Mouse (Mus musculus) T-helper 2 cell (primary cell): ENCODE data around the gene Ep300.

Experiments used
- in situ Hi-C: fragments of 300-600 bp; cut with MboI, MseI; formaldehyde crosslinking; loops from one replicate; pipeline ENCODE4 v1.15.1; 2025; ENCODE audit warnings: high pct_unique_total_duplicates

Ep300 gene

GRCm38 (mm10) chr15:81584913-81585745, at the start of gene Ep300:
Gene Ep300 (plus strand): TSS chr15:81585351.
- in situ Hi-C loops = loop anchor here (5.0 kb wide), 1 partner anchor 118 kb away; the partner anchor contains the start of gene Rbx1

DNA sequence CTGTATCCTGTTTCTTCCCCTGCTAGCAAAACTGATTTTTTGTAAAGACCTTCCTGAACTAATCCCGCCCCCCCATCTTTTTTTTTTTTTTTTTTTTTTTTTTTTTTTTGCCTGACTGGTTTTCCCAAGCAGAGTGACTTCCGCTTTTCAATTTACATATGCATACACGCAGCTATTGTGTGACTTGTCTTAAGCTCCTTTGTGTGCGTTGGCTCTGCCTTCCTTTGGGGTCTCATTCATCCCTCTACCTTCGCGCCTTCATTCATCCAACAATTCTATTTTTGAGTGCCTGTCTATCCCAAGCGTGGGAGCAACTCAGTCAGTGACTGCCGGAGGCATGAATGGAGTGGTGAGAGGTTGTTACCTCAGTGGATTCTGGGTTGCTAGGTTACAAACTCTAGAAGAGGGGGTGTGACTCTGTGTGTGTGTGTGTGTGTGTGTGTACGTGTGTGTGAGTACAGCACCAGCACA, 49.2 kb upstream of the Ep300 start:
- in situ Hi-C loops = no loop called here

DNA sequence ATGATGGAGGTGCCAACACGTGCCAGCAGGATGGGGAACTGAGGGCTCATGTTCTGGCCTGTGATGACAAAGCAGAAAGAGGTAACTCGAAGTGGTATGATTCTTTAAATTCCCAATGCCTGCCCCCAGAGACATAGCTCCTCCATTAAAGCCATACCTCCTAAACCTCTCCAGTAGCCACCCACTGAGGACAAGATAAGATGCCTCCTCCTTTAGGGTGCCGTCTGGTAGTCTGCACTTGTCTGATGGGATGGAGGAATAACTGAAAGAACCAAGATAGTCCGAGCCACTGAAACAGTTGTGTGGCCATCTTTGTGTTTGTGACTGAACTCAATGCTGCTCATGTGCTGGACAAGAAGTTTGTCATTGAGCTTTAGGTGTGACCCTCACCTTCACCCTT, 47.0 kb upstream of the Ep300 start:
- in situ Hi-C loops = no loop called here

DNA sequence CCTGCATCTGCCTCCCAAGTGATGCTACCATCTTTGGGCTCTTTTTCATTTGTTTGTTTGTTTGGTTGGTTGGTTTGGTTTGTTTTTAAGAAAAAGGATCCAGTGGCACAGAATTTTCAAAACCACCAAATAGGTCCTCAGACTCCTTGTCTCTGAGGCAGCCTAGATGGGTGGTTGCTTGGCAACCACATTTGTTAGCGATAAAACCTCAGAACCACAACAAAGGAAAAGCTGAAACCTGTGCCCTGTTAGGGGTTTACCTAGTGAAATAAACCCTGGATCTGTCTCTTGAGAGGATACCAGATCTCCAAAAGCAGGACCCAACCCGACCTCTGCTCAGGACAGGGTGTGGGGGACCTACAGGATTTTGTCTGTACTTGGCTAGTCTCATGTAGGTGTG, 45.6 kb upstream of the Ep300 start:
- in situ Hi-C loops = no loop called here

DNA sequence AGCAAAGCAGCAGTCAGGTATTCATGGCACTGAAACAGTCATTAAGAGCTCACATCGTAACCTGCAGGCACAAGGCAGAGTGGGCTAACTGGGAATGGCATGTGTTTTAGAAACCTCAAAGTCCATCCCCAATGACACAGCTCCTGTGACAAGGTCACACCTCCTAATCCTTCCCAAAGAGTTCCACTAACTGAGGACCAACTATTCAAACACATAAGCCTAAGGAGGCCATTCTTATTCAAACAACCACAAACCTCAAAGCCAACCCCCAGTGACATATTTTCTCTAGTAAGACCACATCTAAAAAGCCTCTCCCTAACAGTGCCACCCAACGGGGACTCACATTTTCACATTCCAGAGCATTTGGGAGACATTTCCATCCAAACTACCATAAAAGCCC, 40.2 kb upstream of the Ep300 start:
- in situ Hi-C loops = loop anchor here (5.0 kb wide), 1 partner anchor 553 kb away; no protein-coding TSS in a partner anchor

DNA sequence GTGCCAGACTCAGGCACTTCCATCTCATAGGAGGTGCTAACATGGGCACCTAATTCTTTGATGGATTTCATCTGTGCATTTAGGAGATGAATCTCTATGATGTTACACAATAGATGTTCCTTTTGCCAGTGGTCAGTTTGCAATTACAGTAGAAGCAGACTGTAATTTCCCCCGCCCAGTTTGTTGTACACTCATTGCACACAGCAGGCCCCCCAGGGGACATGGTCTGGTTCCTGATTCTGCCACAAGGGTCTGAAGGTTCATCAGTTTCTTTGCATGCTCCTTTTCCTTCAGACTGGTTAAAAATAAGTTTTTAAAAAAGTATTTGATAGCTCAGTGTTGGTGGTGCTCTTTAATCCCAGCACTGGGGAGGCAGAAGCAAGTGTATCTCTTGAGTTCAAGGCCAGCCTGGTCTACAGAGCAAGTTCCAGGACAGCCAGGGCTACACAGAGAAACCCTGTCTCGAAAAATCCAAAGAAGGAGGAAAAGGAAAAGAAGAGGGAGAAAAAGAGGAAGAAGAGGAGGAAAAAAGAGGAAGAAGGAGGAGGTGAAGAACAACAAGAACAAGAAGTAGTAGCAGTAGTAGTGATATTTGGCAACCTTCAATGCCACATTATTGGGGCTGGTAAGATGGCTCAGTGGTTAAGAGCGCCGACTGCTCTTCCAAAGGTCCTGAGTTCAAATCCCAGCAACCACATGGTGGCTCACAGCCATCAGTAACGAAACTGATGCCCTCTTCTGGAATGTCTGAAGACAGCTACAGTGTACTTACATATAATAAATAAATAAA, 39.6 kb upstream of the Ep300 start:
- in situ Hi-C loops = no loop called here

- in situ Hi-C loops = no loop called here
These were observed 31.7 kb upstream of the Ep300 start for GRCm38 (mm10) chr15:81553455-81553854.

- in situ Hi-C loops = no loop called here
These were observed 30.4 kb upstream of the Ep300 start for GRCm38 (mm10) chr15:81554558-81555297.

GRCm38 (mm10) chr15:81555986-81556385, 29.2 kb upstream of the Ep300 start:
- in situ Hi-C loops = no loop called here

- in situ Hi-C loops = no loop called here
These were observed 23.6 kb upstream of the Ep300 start for GRCm38 (mm10) chr15:81561501-81561900.

DNA sequence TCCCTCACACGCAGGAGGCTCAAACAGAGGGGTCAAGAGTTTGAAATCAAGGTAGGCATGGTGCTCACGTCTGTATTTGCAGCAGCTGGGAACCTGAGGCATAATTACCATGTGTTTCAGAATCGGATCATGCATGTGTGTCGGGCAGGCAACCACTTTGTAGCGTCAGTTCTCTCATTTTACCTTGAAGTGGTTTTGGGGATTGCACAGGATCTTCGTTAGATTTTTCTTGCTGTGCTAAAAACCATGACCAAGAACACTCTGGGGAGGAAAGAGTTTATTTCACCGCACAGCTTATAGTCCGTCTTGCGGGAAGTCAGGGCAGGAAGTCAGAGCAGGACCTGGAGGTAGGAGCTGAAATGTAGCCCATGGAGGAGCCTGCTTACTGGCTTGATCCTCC, 23.2 kb upstream of the Ep300 start:
- in situ Hi-C loops = no loop called here

GRCm38 (mm10) chr15:81562491-81563488, 22.4 kb upstream of the Ep300 start:
- in situ Hi-C loops = no loop called here

DNA sequence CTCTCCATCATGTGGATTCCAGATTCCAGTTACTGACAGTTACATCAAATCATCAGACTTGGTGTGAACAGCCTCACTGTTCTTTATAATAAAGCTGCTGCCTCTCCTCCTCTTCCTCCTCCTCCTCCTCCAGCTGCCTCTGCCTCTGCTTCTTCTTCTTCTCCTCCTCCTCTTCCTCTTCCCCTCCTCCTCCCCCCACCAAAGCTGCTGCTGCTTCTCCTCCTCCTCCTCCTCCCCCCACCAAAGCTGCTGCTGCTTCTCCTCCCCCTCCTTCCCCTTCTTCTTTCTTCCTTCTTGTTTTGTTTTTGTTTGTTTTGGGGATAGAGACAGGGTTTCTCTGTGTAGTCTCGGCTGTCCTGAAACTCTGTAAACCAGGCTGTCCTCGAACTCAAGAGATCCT, 17.1 kb upstream of the Ep300 start:
- in situ Hi-C loops = no loop called here

- in situ Hi-C loops = no loop called here
These were observed 16.6 kb upstream of the Ep300 start for GRCm38 (mm10) chr15:81568592-81568991.

- in situ Hi-C loops = no loop called here
These were observed 8.2 kb upstream of the Ep300 start for GRCm38 (mm10) chr15:81576961-81577360.

GRCm38 (mm10) chr15:81577743-81578165, 7.4 kb upstream of the Ep300 start:
- in situ Hi-C loops = no loop called here

- in situ Hi-C loops = loop anchor here (5.0 kb wide), 1 partner anchor 117 kb away; the partner anchor contains the start of gene Rbx1
These were observed 685 bp upstream of the Ep300 start for GRCm38 (mm10) chr15:81584466-81584865.

GRCm38 (mm10) chr15:81585746-81586461, 753 bp downstream of the Ep300 start:
- in situ Hi-C loops = no loop called here

DNA sequence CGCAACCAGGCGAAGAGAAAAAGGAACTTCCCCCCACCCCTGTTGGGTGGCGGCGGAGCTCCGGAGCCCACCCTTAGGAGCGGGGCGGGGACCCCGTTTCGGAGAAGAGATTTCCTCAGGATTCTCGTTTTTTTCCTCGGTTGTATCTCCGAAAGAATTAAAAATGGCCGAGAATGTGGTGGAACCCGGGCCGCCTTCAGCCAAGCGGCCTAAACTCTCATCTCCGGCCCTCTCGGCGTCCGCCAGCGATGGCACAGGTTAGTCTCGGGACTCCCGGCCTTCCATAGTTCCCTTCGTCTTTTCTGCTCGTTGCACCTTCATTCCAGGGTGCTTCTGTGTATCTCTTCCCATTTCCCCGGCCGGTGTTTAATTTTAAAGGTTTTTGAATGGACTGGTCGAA, 1.3 kb downstream of the Ep300 start:
- in situ Hi-C loops = no loop called here

- in situ Hi-C loops = no loop called here
These were observed 2.5 kb downstream of the Ep300 start for GRCm38 (mm10) chr15:81587686-81588085.
